Mouse (Mus musculus): ENCODE measurements at regions not wholly inside any gene's neighbourhood (a gene's known extent, or its start where the extent isn't known, plus 50 kb on each side); places are given as distances from the start of the nearest gene placed in this dataset.

GRCm38 (mm10) chr4:95507141-95507945 lies 50.0 kb upstream of the Fggy start:
- DNase-seq, result no peak

Data from spleen, adult 18-20 months (tissue).